Mouse (Mus musculus): ENCODE measurements at regions not wholly inside any gene's neighbourhood (a gene's known extent, or its start where the extent isn't known, plus 50 kb on each side); places are given as distances from the start of the nearest gene placed in this dataset.

DNA sequence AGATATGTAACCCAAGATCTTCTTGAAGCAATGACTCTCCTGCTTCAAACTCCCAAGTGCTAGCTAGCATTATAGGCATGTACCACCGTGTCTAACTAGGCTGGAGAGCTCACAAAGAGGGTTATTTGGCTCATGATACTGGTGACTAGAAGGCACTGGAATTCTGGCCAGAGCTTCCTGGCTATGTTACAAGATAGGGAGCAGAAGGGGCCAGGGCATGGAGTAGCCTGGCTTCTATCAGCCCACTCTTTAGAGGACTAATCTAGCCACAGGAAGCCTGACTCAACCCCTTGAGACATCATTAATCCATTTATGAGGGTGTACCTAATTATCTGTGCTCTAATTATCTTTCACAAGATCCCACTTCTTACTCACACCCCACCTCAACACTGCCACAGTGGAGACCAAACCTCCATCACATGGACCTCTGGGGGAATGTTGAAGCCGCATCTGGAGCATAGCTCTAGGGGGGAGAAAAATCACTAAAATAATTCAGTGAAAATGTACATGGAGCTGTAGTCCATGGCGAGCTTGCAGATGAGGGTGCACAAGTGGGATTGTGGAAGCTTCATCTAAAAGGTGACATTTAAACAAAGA, 77.2 kb upstream of the Rai14 start:
- Histone ChIP-seq H3K27me3 (ENCODE audit: control insufficient read depth, insufficient read depth, low read length) (no peaks in the 10 kb centered on the region), H3K4me3 (ENCODE audit: low read depth, low read length) (no peak overlapping the region), H3K4me1 (ENCODE audit: control insufficient read depth, insufficient read depth, insufficient read length, low read length) (no peaks in the 10 kb centered on the region), H3K36me3 (ENCODE audit: control insufficient read depth, insufficient read depth, low read length) (no peaks in the 10 kb centered on the region), H3K27ac (ENCODE audit: insufficient read depth, low read depth, low read length) (no peak overlapping the region)
- TF ChIP-seq POLR2A (IDR thresholded peaks at IDR 0.05; ENCODE audit: low read depth, low read length) = no peak
- no peak for TF ChIP-seq CTCF (IDR thresholded peaks at IDR 0.05; ENCODE audit: extremely low read depth, insufficient read length, insufficient replicate concordance, low read depth, low read length)
- 79% methylated on average over 3 of the region's 3 CpGs for WGBS

DNA sequence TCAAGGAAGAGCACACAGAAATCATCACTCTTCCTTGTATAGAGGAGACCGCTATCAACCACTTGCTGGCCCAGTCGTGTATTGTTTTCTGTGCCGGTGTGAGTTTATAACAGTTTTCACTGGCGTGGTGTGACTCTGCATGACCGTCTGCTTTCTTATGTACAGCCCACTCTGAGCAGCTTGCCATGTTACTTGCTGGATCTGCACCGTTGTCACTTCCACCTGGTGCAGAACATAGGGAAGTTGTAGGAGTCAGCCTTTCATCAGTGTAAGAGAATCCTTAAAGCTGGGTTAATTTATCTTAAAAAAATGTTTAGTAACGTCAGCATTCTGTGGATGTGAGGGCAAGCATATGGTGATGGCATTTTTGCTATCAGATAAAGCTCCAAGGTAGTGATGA, 77.7 kb upstream of the Rai14 start:
- Histone ChIP-seq H3K36me3 (ENCODE audit: control insufficient read depth, insufficient read depth, low read length) (no peaks in the 10 kb centered on the region), H3K27ac (ENCODE audit: insufficient read depth, low read depth, low read length) (no peak overlapping the region), H3K27me3 (ENCODE audit: control insufficient read depth, insufficient read depth, low read length) (no peaks in the 10 kb centered on the region), H3K4me1 (ENCODE audit: control insufficient read depth, insufficient read depth, insufficient read length, low read length) (no peaks in the 10 kb centered on the region), H3K4me3 (ENCODE audit: low read depth, low read length) (no peak overlapping the region)
- 72% methylated on average over 7 of the region's 7 CpGs for WGBS
- TF ChIP-seq CTCF (IDR thresholded peaks at IDR 0.05; ENCODE audit: extremely low read depth, insufficient read length, insufficient replicate concordance, low read depth, low read length) (no peak), POLR2A (IDR thresholded peaks at IDR 0.05; ENCODE audit: low read depth, low read length) (no peak)

DNA sequence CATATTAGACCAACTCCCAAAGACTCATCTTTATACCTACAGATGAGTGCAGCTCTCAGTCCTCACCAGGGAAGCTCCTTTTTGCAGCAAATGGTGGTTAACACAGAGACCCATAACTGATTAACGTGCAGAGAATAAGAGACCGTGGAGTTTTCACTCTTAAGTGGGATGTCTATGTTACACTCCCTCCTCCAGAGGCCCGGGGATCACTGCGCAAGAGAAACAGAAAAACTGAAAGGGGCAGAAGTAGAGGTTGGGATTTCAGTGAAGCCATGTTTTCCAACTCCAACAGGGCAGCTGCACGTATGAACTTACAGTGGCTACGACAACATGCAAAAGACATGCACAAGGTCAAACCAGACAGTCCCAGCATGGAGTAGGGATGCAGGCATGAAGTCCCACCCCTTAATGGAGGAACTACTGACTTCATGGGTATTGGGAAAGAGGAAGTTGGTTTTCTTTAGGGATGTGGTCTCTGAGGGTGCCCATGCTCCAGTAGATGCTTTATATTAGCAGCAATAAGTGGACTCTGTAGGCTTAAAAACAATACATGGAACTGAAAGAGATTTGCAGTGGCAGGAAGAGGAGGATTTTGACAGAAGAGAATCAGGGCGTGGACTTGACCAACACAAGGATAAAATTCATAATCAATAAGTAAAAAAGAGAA, 80.8 kb upstream of the Rai14 start:
- Histone ChIP-seq H3K27ac (ENCODE audit: insufficient read depth, low read depth, low read length) (no peak overlapping the region), H3K27me3 (ENCODE audit: control insufficient read depth, insufficient read depth, low read length) (no peaks in the 10 kb centered on the region), H3K4me3 (ENCODE audit: low read depth, low read length) (no peak overlapping the region), H3K36me3 (ENCODE audit: control insufficient read depth, insufficient read depth, low read length) (no peaks in the 10 kb centered on the region), H3K4me1 (ENCODE audit: control insufficient read depth, insufficient read depth, insufficient read length, low read length) (no peaks in the 10 kb centered on the region)
- WGBS = 91% methylated on average over 7 of the region's 7 CpGs
- TF ChIP-seq POLR2A (IDR thresholded peaks at IDR 0.05; ENCODE audit: low read depth, low read length) (no peak), CTCF (IDR thresholded peaks at IDR 0.05; ENCODE audit: extremely low read depth, insufficient read length, insufficient replicate concordance, low read depth, low read length) (no peak)

DNA sequence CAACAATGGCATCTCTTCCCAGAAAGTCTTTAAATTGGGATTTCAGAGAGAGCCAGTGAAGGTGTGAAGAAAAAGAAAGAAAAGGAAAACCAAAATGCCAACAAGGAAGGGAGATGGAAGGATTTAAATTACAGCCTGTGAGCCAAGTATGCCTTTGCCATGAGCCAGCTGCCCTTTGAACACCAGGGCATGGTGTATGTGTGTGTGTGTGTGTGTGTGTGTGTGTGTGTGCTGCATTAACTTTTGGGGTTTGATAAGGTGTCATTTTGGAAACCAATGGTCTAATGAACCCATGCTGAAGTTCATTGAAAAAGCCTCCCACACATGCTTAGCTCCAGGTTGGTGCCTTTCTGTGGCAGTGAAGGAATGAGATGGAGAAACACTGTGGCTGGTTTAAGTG, 85.2 kb upstream of the Rai14 start:
- no peak overlapping the region for H3K27ac ChIP-seq (ENCODE audit: insufficient read depth, low read depth, low read length)
- TF ChIP-seq CTCF (IDR thresholded peaks at IDR 0.05; ENCODE audit: extremely low read depth, insufficient read length, insufficient replicate concordance, low read depth, low read length) (no peak), POLR2A (IDR thresholded peaks at IDR 0.05; ENCODE audit: low read depth, low read length) (no peak)
- H3K27me3 ChIP-seq (ENCODE audit: control insufficient read depth, insufficient read depth, low read length) = no peaks in the 10 kb centered on the region
- H3K4me1 ChIP-seq (ENCODE audit: control insufficient read depth, insufficient read depth, insufficient read length, low read length) = no peaks in the 10 kb centered on the region
- no peak overlapping the region for H3K4me3 ChIP-seq (ENCODE audit: low read depth, low read length)
- H3K36me3 ChIP-seq (ENCODE audit: control insufficient read depth, insufficient read depth, low read length) = no peaks in the 10 kb centered on the region

DNA sequence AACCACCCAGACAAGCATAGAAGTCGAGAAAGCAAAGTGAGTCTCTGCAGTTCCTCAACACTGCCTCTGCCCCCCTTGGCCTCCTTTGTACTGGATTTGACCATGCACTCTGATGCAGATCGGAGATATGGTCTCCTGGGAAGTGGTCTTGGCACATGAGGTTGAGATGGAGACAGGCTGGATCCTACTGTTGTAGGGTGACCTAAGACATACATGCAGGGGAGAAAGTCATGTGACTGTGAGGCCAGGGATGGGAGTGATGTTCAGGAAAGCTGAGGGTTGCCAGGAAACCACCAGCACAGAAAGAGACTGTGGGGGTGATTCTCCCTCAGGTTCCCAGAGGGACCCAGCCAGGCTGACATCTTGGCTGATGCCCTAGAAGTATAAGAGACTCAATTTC, 99.8 kb upstream of the Rai14 start:
- no peaks in the 10 kb centered on the region for H3K36me3 ChIP-seq (ENCODE audit: control insufficient read depth, insufficient read depth, low read length)
- no peak overlapping the region for H3K27ac ChIP-seq (ENCODE audit: insufficient read depth, low read depth, low read length)
- no peaks in the 10 kb centered on the region for H3K27me3 ChIP-seq (ENCODE audit: control insufficient read depth, insufficient read depth, low read length)
- TF ChIP-seq CTCF (IDR thresholded peaks at IDR 0.05; ENCODE audit: extremely low read depth, insufficient read length, insufficient replicate concordance, low read depth, low read length) (no peak), POLR2A (IDR thresholded peaks at IDR 0.05; ENCODE audit: low read depth, low read length) (no peak)
- no peak overlapping the region for H3K4me3 ChIP-seq (ENCODE audit: low read depth, low read length)
- 76% methylated on average over 2 of the region's 2 CpGs for WGBS
- H3K4me1 ChIP-seq (ENCODE audit: control insufficient read depth, insufficient read depth, insufficient read length, low read length) = no peaks in the 10 kb centered on the region

DNA sequence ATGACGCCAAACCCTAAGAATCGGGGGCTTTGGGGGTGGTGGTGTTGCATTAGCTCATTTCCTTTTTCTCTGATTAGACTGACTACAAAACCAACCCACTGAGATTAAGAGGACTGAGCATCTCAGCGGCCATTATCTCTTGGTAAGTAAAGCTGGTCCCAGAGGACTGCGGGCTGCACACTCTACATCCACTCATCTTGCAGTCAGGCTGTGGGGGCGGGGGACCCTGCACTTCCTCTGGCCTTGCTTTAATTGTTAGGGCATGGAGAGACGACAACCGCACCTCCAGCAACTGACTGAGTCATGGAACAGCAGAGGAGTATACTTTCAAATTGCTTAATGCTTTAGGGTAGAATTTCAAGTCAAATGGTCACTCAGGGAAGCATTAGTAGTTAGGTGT, 100.3 kb upstream of the Rai14 start:
- H3K27me3 ChIP-seq (ENCODE audit: control insufficient read depth, insufficient read depth, low read length) = no peaks in the 10 kb centered on the region
- no peaks in the 10 kb centered on the region for H3K36me3 ChIP-seq (ENCODE audit: control insufficient read depth, insufficient read depth, low read length)
- no peak overlapping the region for H3K4me3 ChIP-seq (ENCODE audit: low read depth, low read length)
- no peak overlapping the region for H3K27ac ChIP-seq (ENCODE audit: insufficient read depth, low read depth, low read length)
- 66% methylated on average over 7 of the region's 7 CpGs for WGBS
- no peak for TF ChIP-seq POLR2A (IDR thresholded peaks at IDR 0.05; ENCODE audit: low read depth, low read length)
- TF ChIP-seq CTCF (IDR thresholded peaks at IDR 0.05; ENCODE audit: extremely low read depth, insufficient read length, insufficient replicate concordance, low read depth, low read length) = no peak
- H3K4me1 ChIP-seq (ENCODE audit: control insufficient read depth, insufficient read depth, insufficient read length, low read length) = no peaks in the 10 kb centered on the region

DNA sequence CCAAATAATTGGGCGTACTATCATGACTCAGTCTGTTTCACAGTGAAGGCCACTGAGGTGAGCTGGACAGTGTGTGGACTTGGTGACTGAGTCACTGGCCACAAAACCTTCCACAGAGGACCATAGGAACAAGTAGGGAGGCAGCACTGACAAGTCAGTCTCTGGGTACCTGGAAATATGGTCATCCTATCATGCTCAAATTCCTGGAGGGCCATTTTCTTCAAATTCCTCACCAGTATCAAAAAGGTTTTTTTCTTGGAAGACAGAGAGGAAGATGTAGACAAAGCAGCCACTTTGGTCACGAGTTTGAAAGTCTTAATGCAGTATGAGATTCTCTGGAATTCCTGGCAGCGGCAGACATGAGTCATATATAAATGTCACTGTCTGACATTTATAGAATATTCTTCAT, 101.8 kb upstream of the Rai14 start:
- WGBS = 85% methylated on average over 3 of the region's 3 CpGs
- Histone ChIP-seq H3K4me1 (ENCODE audit: control insufficient read depth, insufficient read depth, insufficient read length, low read length) (no peaks in the 10 kb centered on the region), H3K27me3 (ENCODE audit: control insufficient read depth, insufficient read depth, low read length) (no peaks in the 10 kb centered on the region)

More for the DNA sequence above, 101.8 kb upstream of the Rai14 start:
- no peak for TF ChIP-seq CTCF (IDR thresholded peaks at IDR 0.05; ENCODE audit: extremely low read depth, insufficient read length, insufficient replicate concordance, low read depth, low read length)
- TF ChIP-seq POLR2A (IDR thresholded peaks at IDR 0.05; ENCODE audit: low read depth, low read length) = no peak
- Histone ChIP-seq H3K36me3 (ENCODE audit: control insufficient read depth, insufficient read depth, low read length) (no peaks in the 10 kb centered on the region), H3K4me3 (ENCODE audit: low read depth, low read length) (no peak overlapping the region), H3K27ac (ENCODE audit: insufficient read depth, low read depth, low read length) (no peak overlapping the region)

Measured in small intestine, adult 2 months (tissue).